Mouse (Mus musculus): Measurements from ENCODE around the gene Glg1. TPM values are rescaled to one million over a fixed set of nuclear protein-coding genes. Genes with fewer than 3 reads are reported as not detected.
"Not testable (repeated sequence)": the region's sequence is repeated elsewhere in the genome, so short reads cannot be mapped to it uniquely, and the experiment has no call there.

Glg1 gene
- total RNA-seq, 2 experiments from 2014 or later: 127 to 138 TPM

GRCm38 (mm10) chr8:111157617-111158016 is 101.4 kb downstream of the Glg1 start:
- peak in 1 of 2 experiments; percentile 42 for DNase-seq (ENCODE audit: low spot score in 2 of 2)

- no peak for DNase-seq (ENCODE audit: low spot score in 2 of 2)
Observed at GRCm38 (mm10) chr8:111155721-111156436, 103.1 kb downstream of the Glg1 start.

- DNase-seq (ENCODE audit: low spot score in 2 of 2): peak; percentile 85 to 89
Observed at GRCm38 (mm10) chr8:111145460-111146012, 113.5 kb downstream of the Glg1 start.

- not testable (repeated sequence) for DNase-seq (ENCODE audit: low spot score in 2 of 2)
Observed at GRCm38 (mm10) chr8:111144901-111145459, 114.0 kb downstream of the Glg1 start.

- no peak for DNase-seq (ENCODE audit: low spot score in 2 of 2)
Observed at GRCm38 (mm10) chr8:111142521-111142920, 116.5 kb downstream of the Glg1 start.

- DNase-seq (ENCODE audit: low spot score in 2 of 2): no peak
Observed at GRCm38 (mm10) chr8:111130756-111131155, 128.3 kb downstream of the Glg1 start.

- no peak for DNase-seq (ENCODE audit: low spot score in 2 of 2)
Observed at GRCm38 (mm10) chr8:111119481-111119880, 139.5 kb downstream of the Glg1 start.

GRCm38 (mm10) chr8:111114891-111115290 is 144.1 kb downstream of the Glg1 start:
- DNase-seq (ENCODE audit: low spot score in 2 of 2): no peak

Small RNAs within 50 kb of the gene (microRNA-seq; reads per million reads assigned to microRNA genes)
- not detected for gene Gm23193

Other genes with a start within 250 kb of the Glg1 start
- 10 to 100 TPM; 16.6 to 17.6 TPM for gene Ddx19b, start 227.5 kb downstream of the Glg1 start, total RNA-seq (2021)
- gene Aars, start 226.1 kb downstream of the Glg1 start, total RNA-seq (2021): 100 to 1,000 TPM in 1 of 2 experiments, 10 to 100 TPM in 1; 87.5 to 104 TPM
- not detected for gene Exosc6, start 202.9 kb downstream of the Glg1 start, total RNA-seq (2021)
- gene Clec18a, start 166.8 kb downstream of the Glg1 start, total RNA-seq (2021): 10 to 100 TPM in 1 of 2 experiments, under 1 TPM in 1; 0.23 to 15.9 TPM
- gene Pdpr, start 164.6 kb downstream of the Glg1 start, total RNA-seq (2021): 10 to 100 TPM; 40.0 to 40.7 TPM
- gene Rfwd3, start 41.0 kb upstream of the Glg1 start, total RNA-seq (2021): 10 to 100 TPM; 78.9 to 79.4 TPM
- 10 to 100 TPM; 12.8 to 13.4 TPM for gene Mlkl, start 79.0 kb upstream of the Glg1 start, total RNA-seq (2021)
- under 1 TPM; 0.25 to 0.95 TPM for gene Fa2h, start 134.6 kb upstream of the Glg1 start, total RNA-seq (2021)